8 mouse cellular contexts compared by ENCODE assay signal in the genomic region with DNA sequence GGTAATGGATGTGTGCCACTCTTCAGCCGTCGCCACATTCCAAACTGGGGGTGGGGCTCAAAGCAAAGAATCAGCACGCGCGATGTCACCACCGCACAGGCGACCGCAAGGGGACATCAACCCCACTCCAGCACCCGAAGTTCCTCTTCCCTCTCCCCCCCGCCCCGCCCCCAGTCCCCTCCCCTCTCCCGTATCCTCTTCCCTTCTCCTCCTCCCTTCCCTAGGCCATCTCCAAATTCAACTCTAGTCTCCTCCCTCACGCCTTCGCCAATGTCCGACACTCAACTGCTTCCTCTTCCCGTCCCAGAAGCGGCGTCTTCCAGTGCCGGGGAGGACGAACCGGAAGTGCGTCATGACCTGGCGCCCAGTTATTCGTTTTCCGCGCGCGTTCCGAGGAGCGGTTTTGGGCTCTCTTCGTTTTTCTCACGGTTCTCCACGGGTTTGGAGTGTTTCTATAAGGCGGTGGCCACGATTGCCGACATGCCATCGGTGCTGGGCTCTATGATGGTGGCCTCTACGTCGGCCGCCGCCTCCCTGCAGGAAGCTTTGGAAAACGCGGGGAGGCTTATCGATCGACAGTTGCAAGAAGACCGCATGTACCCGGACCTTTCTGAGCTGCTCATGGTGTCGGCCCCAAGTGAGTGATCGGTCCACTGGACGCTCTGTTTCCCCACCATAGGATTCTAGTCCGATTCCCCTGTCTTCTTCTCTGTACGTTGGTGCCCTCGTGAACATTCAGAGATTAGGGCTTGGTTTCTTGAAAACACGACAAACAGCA. TPM values are rescaled to one million over a fixed set of nuclear protein-coding genes. Genes with fewer than 3 reads are reported as not detected.
DNase-seq lines count a peak whose midpoint lies in the region; ATAC-seq lines count a peak whose summit lies in the region.

Gene Nup155, plus strand, starts transcription at position 308 of the 778 bp plus-strand sequence.

- peak within 1 kb of the TSS; percentile 92 for H3K4me2 ChIP-seq in heart, embryonic 13.5 days
- H3K4me2 ChIP-seq in liver, embryonic 12.5 days = peak within 1 kb of the TSS; percentile 80
- H3K4me2 ChIP-seq in stomach, embryonic 15.5 days = peak within 1 kb of the TSS; percentile 78

- peak within 1 kb of the TSS; percentile 93 for H3K4me3 ChIP-seq in brown adipose tissue, adult 24 weeks (ENCODE audit: insufficient read depth, low read depth, low read length)
- peak within 1 kb of the TSS; percentile 93 for H3K4me3 ChIP-seq in heart, embryonic 13.5 days
- H3K4me3 ChIP-seq in liver, embryonic 12.5 days = peak within 1 kb of the TSS; percentile 85
- H3K4me3 ChIP-seq in stomach, embryonic 15.5 days (replicated peaks) = peak within 1 kb of the TSS; percentile 84

- peak within 1 kb of the TSS; percentile 34 for H3K27ac ChIP-seq in brown adipose tissue, adult 24 weeks (replicated peaks; ENCODE audit: low read depth, low read length)
- peak within 1 kb of the TSS; percentile 77 for H3K27ac ChIP-seq in heart, embryonic 13.5 days (replicated peaks)
- H3K27ac ChIP-seq in liver, embryonic 12.5 days = peak within 1 kb of the TSS; percentile 84
- peak within 1 kb of the TSS; percentile 77 for H3K27ac ChIP-seq in stomach, embryonic 15.5 days

- WGBS in heart, embryonic 13.5 days = under 1% methylated on average over 54 of the region's 54 CpGs
- under 1% methylated on average over 53 of the region's 54 CpGs for WGBS in liver, embryonic 12.5 days (ENCODE audit: insufficient replicate concordance)
- under 1% methylated on average over 52 of the region's 54 CpGs for whole genome bisulfite sequencing in stomach, embryonic 15.5 days

- peaks cover 24% of the 10 kb centered on the region for H3K36me3 ChIP-seq in heart, embryonic 13.5 days
- H3K36me3 ChIP-seq in liver, embryonic 12.5 days = peaks cover 34% of the 10 kb centered on the region
- no peaks in the 10 kb centered on the region for H3K36me3 ChIP-seq in stomach, embryonic 15.5 days

- H3K4me1 ChIP-seq in brown adipose tissue, adult 24 weeks (ENCODE audit: control insufficient read depth, insufficient read depth, insufficient read length, low read length) = peaks cover 3% of the 10 kb centered on the region; the same call in 1 of the 2 replicates
- H3K4me1 ChIP-seq in heart, embryonic 13.5 days = peaks cover 32% of the 10 kb centered on the region
- H3K4me1 ChIP-seq in liver, embryonic 12.5 days = peaks cover 30% of the 10 kb centered on the region
- peaks cover 4% of the 10 kb centered on the region for H3K4me1 ChIP-seq in stomach, embryonic 15.5 days

- peak; percentile 86 for ATAC-seq in heart, embryonic 13.5 days (ENCODE audit: extremely low read depth, insufficient number of reproducible peaks, low FRiP score, low TSS enrichment)
- ATAC-seq in liver, embryonic 12.5 days = peak; percentile 91
- peak; percentile 96 for ATAC-seq in stomach, embryonic 15.5 days (ENCODE audit: insufficient read depth, low FRiP score, low read depth)

- H3K9me3 ChIP-seq in heart, embryonic 13.5 days = no peaks in the 10 kb centered on the region
- no peaks in the 10 kb centered on the region for H3K9me3 ChIP-seq in liver, embryonic 12.5 days (replicated peaks)
- no peaks in the 10 kb centered on the region for H3K9me3 ChIP-seq in stomach, embryonic 15.5 days

- peak within 1 kb of the TSS; percentile 95 for H3K9ac ChIP-seq in heart, embryonic 13.5 days
- peak within 1 kb of the TSS; percentile 85 for H3K9ac ChIP-seq in liver, embryonic 12.5 days
- H3K9ac ChIP-seq in stomach, embryonic 15.5 days = peak within 1 kb of the TSS; percentile 65

- no peaks in the 10 kb centered on the region for H3K27me3 ChIP-seq in heart, embryonic 13.5 days (replicated peaks)
- H3K27me3 ChIP-seq in liver, embryonic 12.5 days (replicated peaks) = no peaks in the 10 kb centered on the region
- H3K27me3 ChIP-seq in stomach, embryonic 15.5 days (replicated peaks) = no peaks in the 10 kb centered on the region

- peak; percentile 95 for DNase-seq in CD4-positive, CD25-positive, alpha-beta regulatory T cell, adult 2 months (ENCODE audit: low read depth, low spot score)
- DNase-seq in fat pad, adult 2 months (ENCODE audit: extremely low read depth, low read depth, low spot score) = peak; percentile 57
- DNase-seq in kidney, postnatal 10 days = peak; percentile 96
- peak; percentile 77 to 83 for DNase-seq in natural killer cell, adult 2 months (ENCODE audit: low spot score in 2 of 2)

RNA-seq across cellular contexts. Expression of gene Nup155, which starts in this region (rescaled TPM):
- polyA plus RNA-seq in brown adipose tissue, adult 24 weeks (2012; ENCODE audit: insufficient read depth, insufficient read length, missing spikeins) = 4.8 and 4.9 TPM in 2 replicates
- polyA plus RNA-seq in heart, embryonic 13.5 days (2015; fragmentation: Nextera tagmentation; extraction: Ambion mirVana) = 10.9 TPM in 2 replicates
- polyA plus RNA-seq in liver, embryonic 12.5 days (2016; fragmentation: Nextera tagmentation; extraction: Ambion mirVana) = 21.9 and 22.7 TPM in 2 replicates
- 13.8 and 14.9 TPM in 2 replicates for polyA plus RNA-seq in stomach, embryonic 15.5 days (2015; fragmentation: Nextera tagmentation; extraction: Ambion mirVana)

Comparison
In these comparisons a context has a peak if more than half of its experiments do, and no peak if none do; other contexts are left out.
1. Peak in every context shown above with its lines: DNase-seq, ATAC-seq, H3K4me3 ChIP-seq and H3K27ac ChIP-seq.
2. H3K27ac ChIP-seq: peak in every context shown above with its lines; median percentile 84 in liver, embryonic 12.5 days; 77 in heart, embryonic 13.5 days; 77 in stomach, embryonic 15.5 days; 34 in brown adipose tissue, adult 24 weeks.